8 mouse cellular contexts compared by ENCODE assay signal in the genomic region with DNA sequence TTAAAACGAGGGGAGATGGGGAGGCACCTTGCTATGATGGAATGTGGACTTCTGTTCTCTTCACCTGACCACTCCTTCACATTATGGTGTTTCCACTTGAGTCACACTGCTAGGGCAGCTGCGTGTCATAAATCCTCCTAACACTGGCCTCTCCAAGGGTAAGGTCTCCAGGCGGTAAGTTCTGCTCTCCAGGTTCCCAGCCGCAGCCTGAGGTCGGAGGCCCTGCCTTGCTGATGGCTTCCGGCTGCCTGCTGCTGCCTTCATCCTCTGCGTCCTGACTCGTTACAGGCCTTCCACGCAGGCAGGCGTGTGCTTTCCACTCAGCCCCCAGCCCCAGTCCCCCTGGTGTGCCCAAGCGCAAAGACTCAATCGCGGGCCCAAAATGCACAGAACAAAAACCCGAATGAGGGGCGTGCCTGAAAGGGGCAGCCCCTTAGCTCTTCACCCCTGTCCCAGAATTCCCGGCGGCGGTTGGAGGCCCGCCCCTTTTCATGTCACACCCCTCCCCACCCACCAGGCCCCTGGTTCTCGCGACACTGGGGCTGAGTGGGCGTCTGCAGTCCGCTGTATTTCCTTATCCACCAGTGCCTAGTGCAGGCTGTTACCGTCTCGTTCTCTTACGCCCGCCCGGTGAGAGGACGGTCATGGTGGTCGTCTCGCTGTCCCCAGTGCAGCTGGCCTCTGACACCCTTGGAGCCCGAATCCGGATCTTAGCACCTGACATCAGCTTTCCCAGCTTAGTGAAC. TPM values are rescaled to one million over a fixed set of nuclear protein-coding genes. Genes with fewer than 3 reads are reported as not detected.
DNase-seq lines count a peak whose midpoint lies in the region; ATAC-seq and TF ChIP-seq lines count a peak whose summit lies in the region.

A gene (minus strand): TSS at position 464 of the 746 bp plus-strand sequence.

- peak within 1 kb of the TSS; percentile 59 for H3K9ac ChIP-seq in ES-Bruce4 (ENCODE audit: low read depth, poor library complexity, severe bottlenecking)
- H3K9ac ChIP-seq in forebrain, embryonic 14.5 days (ENCODE audit: low read length): peak within 1 kb of the TSS; percentile 89
- peak within 1 kb of the TSS; percentile 67 for H3K9ac ChIP-seq in neural tube, embryonic 15.5 days (replicated peaks)

- peak within 1 kb of the TSS; percentile 11; the same call in 1 of the 2 replicates for H3K27ac ChIP-seq in ES-Bruce4 (ENCODE audit: insufficient read depth, low read length)
- H3K27ac ChIP-seq in forebrain, embryonic 14.5 days (ENCODE audit: low read depth, low read length): peak within 1 kb of the TSS; percentile 88
- H3K27ac ChIP-seq in neural tube, embryonic 15.5 days (replicated peaks): peak within 1 kb of the TSS; percentile 88

- TF ChIP-seq POLR2A in ES-Bruce4 (IDR thresholded peaks at IDR 0.05; ENCODE audit: insufficient read depth, low read length): peak; percentile 92

- H3K27me3 ChIP-seq in ES-Bruce4 (ENCODE audit: control insufficient read depth, insufficient read depth, low read length, poor library complexity, severe bottlenecking): no peaks in the 10 kb centered on the region
- H3K27me3 ChIP-seq in forebrain, embryonic 14.5 days (replicated peaks; ENCODE audit: control insufficient read depth, insufficient read depth, low read length): no peaks in the 10 kb centered on the region
- H3K27me3 ChIP-seq in neural tube, embryonic 15.5 days (replicated peaks): no peaks in the 10 kb centered on the region

- peak; percentile 34; the same call in 1 of the 2 replicates for TF ChIP-seq EP300 in ES-Bruce4 (IDR thresholded peaks at IDR 0.05; ENCODE audit: insufficient read depth, low read depth, low read length)

- peak within 1 kb of the TSS; percentile 70 for H3K4me2 ChIP-seq in forebrain, embryonic 14.5 days (ENCODE audit: low read length)
- peak within 1 kb of the TSS; percentile 76 for H3K4me2 ChIP-seq in neural tube, embryonic 15.5 days

- WGBS in forebrain, embryonic 14.5 days: under 1% methylated on average over 33 of the region's 33 CpGs
- WGBS in neural tube, embryonic 15.5 days: under 1% methylated on average over 33 of the region's 33 CpGs

- H3K4me3 ChIP-seq in ES-Bruce4 (ENCODE audit: low read depth, low read length): peak within 1 kb of the TSS; percentile 96
- peak within 1 kb of the TSS; percentile 66 for H3K4me3 ChIP-seq in forebrain, embryonic 14.5 days (ENCODE audit: low read depth, low read length)
- peak within 1 kb of the TSS; percentile 61 for H3K4me3 ChIP-seq in neural tube, embryonic 15.5 days (replicated peaks)

- intact Hi-C loops in heart, postnatal 14 days (cut with DNase I): no loop called here

- peaks cover 7% of the 10 kb centered on the region for H3K36me3 ChIP-seq in ES-Bruce4 (ENCODE audit: control insufficient read depth, insufficient read depth, low read length, poor library complexity, severe bottlenecking)
- H3K36me3 ChIP-seq in forebrain, embryonic 14.5 days (ENCODE audit: control insufficient read depth, insufficient read depth, low read length): peaks cover 28% of the 10 kb centered on the region
- peaks cover 27% of the 10 kb centered on the region for H3K36me3 ChIP-seq in neural tube, embryonic 15.5 days

- peak; percentile 99 for ATAC-seq in forebrain, embryonic 14.5 days
- ATAC-seq in neural tube, embryonic 15.5 days (ENCODE audit: low FRiP score): peak; percentile 98

- no peaks in the 10 kb centered on the region for H3K4me1 ChIP-seq in ES-Bruce4 (ENCODE audit: control insufficient read depth, insufficient read depth, low read length)
- H3K4me1 ChIP-seq in forebrain, embryonic 14.5 days (ENCODE audit: control insufficient read depth, insufficient read depth, low read length): no peaks in the 10 kb centered on the region
- peaks cover 15% of the 10 kb centered on the region for H3K4me1 ChIP-seq in neural tube, embryonic 15.5 days

- DNase-seq in cerebellum, adult 11 months: peak; percentile 72
- peak; percentile 96 for DNase-seq in forebrain, embryonic 14.5 days (ENCODE audit: low spot score)
- peak; percentile 89 to 94 for DNase-seq in heart, postnatal 14 days
- peak; percentile 91 for DNase-seq in layer of hippocampus, adult 11-12 months (ENCODE audit: low spot score)
- peak; percentile 90 to 93 for DNase-seq in lung, adult 18-20 months
- DNase-seq in testis, postnatal 14 days (ENCODE audit: low spot score): peak; percentile 89

- H3K9me3 ChIP-seq in ES-Bruce4 (replicated peaks; ENCODE audit: control insufficient read depth, insufficient read depth, low read length, poor library complexity, severe bottlenecking): no peaks in the 10 kb centered on the region
- H3K9me3 ChIP-seq in forebrain, embryonic 14.5 days (replicated peaks; ENCODE audit: control insufficient read depth, low read length): peaks cover 10% of the 10 kb centered on the region
- peaks cover 9% of the 10 kb centered on the region; the same call in 1 of the 2 replicates for H3K9me3 ChIP-seq in neural tube, embryonic 15.5 days (replicated peaks)

- no peak for TF ChIP-seq CTCF in ES-Bruce4 (IDR thresholded peaks at IDR 0.05; ENCODE audit: low read depth, low read length)

RNA-seq across cellular contexts. Expression of the gene that starts here (rescaled TPM):
- polyA plus RNA-seq in ES-Bruce4 (2011; ENCODE audit: insufficient read depth, insufficient read length, low read depth, missing spikeins): 14.0 and 17.0 TPM in 2 replicates
- polyA plus RNA-seq in forebrain, embryonic 14.5 days (2014; fragmentation: Nextera tagmentation; extraction: Ambion mirVana): 36.5 and 41.4 TPM in 2 replicates
- 1 to 10 TPM; 3.6 to 3.9 TPM for total RNA-seq in heart, postnatal 14 days (2021)
- polyA plus RNA-seq in neural tube, embryonic 15.5 days (2015; fragmentation: Nextera tagmentation; extraction: Ambion mirVana): 27.3 and 29.8 TPM in 2 replicates

Comparison
In these comparisons a context has a peak if more than half of its experiments do, and no peak if none do; other contexts are left out.
1. Peak in every context shown above with its lines: DNase-seq, ATAC-seq, H3K4me3 ChIP-seq and H3K27ac ChIP-seq.
2. H3K27ac ChIP-seq: peak in every context shown above with its lines; median percentile 88 in forebrain, embryonic 14.5 days; 88 in neural tube, embryonic 15.5 days; 11 in ES-Bruce4.